Mouse (Mus musculus): ENCODE results near the gene Mgat3. TPM values are rescaled to one million over a fixed set of nuclear protein-coding genes. Genes with fewer than 3 reads are reported as not detected.

Gene Mgat3
- total RNA-seq, 4 experiments from 2014 or later: 2.9 to 6.2 (median 4.5) TPM

- DNase-seq (ENCODE audit: low spot score): no peak
These were observed 86.0 kb downstream of the Mgat3 start for GRCm38 (mm10) chr15:80259406-80260045.

DNA sequence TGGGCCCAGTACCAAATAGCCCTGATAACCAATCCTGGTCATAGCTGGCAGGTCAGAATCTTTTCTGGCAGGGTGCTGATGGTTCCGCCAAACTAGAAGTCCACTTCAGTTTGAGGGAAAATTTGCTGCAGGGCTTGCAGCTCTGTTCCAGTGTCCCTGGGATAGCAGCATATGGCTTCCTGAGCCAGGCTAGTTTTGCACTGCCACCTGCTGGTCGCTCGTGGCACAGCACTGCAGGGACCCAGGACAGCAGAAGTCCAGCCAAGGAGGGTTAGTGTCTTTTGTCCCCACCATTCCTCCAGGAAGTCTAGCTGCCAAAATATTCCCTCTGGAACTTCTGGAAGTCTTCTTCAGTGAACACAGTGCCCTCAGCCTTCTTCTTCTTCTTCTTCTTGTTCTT, 87.2 kb downstream of the Mgat3 start:
- DNase-seq (ENCODE audit: low spot score): peak; percentile 80

DNA sequence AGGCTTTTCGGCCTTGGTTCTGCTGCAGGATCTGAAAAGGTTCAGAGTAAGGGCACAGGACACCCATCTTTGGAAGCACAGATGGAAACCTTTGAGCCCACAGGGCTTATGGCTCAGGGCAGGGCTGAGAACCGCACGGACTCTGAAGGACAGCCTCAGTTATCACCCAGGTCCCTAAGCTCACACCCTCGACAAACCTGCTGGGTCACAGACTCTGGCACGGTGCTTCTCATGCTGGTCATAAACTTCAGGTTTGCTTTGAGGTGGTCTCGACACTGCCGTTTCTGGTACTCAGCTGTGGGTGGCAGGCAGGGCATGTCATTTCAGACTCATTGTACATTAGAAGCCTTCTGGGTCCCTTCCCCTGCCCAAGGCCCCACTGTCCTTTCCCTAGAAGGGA, 87.6 kb downstream of the Mgat3 start:
- DNase-seq (ENCODE audit: low spot score): no peak

DNA sequence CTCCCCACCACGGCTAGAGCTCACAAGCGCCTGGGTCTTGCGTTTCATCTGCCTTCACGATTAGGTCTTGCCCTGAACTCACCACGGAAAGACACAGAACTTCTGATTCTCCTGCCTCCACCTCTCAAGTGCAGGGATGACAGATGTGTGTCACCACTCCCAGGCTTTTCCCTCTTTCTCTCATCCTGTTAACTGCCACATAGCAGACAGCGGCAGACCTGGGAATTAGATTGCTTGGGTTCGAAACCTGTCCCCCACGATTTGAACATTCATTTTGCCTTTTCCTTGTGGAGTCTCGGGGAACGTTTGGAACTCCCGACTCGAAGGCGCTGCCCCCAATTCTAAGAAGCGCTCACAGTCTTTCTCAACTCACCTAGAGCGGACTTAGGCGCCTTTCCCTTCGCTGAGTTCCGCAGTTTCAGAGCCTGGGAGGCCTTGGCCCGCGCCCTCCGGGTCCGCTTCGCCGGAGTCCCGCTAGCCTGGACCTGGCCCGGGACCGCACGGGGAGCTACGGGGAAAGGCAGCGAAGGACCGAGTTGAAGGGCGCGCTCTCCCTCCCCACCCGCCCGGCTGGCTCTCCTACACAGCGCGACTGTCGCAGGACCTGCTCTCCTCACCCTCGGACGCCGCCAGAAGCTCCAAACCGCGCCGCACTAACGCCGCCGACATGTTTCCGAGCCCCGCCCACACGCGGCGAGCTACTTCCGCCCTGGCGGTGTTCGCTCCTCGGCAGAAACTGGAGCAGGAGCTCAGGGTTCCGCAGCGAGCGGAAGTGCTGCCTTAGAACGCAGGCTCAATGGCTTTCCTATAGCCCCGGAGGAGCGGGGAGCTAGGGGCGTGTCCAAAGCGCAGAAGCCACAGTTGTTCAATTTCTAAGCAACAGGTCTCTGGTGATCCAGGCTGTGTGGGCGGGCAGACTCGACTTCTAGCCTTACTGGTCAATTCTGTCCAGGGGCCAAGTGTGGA, 90.4 kb downstream of the Mgat3 start, which contains the start of gene Rps19bp1:
Gene Rps19bp1 (minus strand): TSS at position 706 of the 966 bp plus-strand sequence.
- DNase-seq (ENCODE audit: low spot score): peak; percentile 88

Other genes with a start within 250 kb of the Mgat3 start
- gene Cbx7, start 202.6 kb upstream of the Mgat3 start, total RNA-seq (2022): 10 to 100 TPM; 18.7 to 28.2 (median 21.1) TPM
- gene Pdgfb, start 158.7 kb upstream of the Mgat3 start, total RNA-seq (2022): 10 to 100 TPM; 20.2 to 34.2 (median 28.5) TPM
- gene Syngr1, start 82.4 kb upstream of the Mgat3 start, total RNA-seq (2022): 100 to 1,000 TPM in 2 of 4 experiments, 10 to 100 TPM in 2; 91.7 to 111 (median 98.9) TPM
- gene Rpl3, start 81.9 kb upstream of the Mgat3 start, total RNA-seq (2022): 100 to 1,000 TPM; 125 to 157 (median 135) TPM
- 10 to 100 TPM; 17.7 to 24.7 (median 23.3) TPM for gene Tab1, start 40.6 kb upstream of the Mgat3 start, total RNA-seq (2022)
- 10 to 100 TPM; 27.0 to 30.7 (median 28.7) TPM for gene Mief1, start 60.3 kb downstream of the Mgat3 start, total RNA-seq (2022)
- gene AC140267.1, start 62.1 kb downstream of the Mgat3 start, total RNA-seq (2022): 10 to 100 TPM in 1 of 4 experiments, 1 to 10 TPM in 3; 5.6 to 11.9 (median 8.0) TPM
- gene Atf4, start 81.5 kb downstream of the Mgat3 start, total RNA-seq (2022): 10 to 100 TPM; 42.9 to 76.3 (median 65.9) TPM
- gene Rps19bp1, start 90.6 kb downstream of the Mgat3 start, total RNA-seq (2022): 10 to 100 TPM; 13.2 to 16.5 (median 14.6) TPM
- under 1 TPM in 3 of 4 experiments, not detected in 1; 0.03 to 0.37 (median 0.14) TPM for gene Cacna1i, start 113.5 kb downstream of the Mgat3 start, total RNA-seq (2022)

Data from heart, adult 8-10 months (tissue).